Mouse (Mus musculus): ENCODE results near the gene Fabp7.
A peak's percentile ranks its signal among the peaks of the same experiment; 100 is the strongest.

Fabp7 gene

DNA sequence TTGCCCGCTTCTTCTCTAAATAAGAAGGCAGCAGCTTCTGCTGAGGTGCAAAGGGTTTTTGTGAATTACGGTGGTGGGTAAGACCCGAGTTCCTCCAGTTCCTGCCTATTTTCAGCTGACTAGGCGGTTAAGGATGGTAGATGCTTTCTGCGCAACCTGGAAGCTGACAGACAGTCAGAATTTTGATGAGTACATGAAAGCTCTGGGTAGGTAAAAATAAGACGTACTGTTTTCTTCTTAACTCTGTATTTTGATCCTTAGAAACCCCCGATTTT is at the start of gene Fabp7:
Gene Fabp7 (plus strand): TSS at position 6 of the 275 bp plus-strand sequence.
- no peak for DNase-seq

DNA sequence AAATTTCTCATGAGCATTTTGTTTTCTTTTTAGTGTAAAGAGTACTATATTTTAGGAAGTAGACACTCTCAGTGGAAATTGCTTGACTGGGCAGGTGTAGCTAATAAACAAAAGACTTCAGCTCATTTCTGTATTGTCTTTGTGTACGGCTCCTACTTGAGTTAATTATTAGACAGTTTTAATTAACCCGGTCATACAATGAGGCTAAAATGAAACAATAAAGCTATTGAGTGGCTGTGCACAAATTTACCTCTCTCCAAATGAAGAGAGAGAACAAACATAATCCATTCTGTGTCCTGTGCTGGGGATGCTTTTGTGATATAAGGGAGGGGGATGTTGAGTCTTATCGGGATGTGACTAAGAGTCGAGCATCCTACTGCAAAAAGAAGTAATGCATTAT is 43.9 kb upstream of the Fabp7 start:
- DNase-seq = no peak

DNA sequence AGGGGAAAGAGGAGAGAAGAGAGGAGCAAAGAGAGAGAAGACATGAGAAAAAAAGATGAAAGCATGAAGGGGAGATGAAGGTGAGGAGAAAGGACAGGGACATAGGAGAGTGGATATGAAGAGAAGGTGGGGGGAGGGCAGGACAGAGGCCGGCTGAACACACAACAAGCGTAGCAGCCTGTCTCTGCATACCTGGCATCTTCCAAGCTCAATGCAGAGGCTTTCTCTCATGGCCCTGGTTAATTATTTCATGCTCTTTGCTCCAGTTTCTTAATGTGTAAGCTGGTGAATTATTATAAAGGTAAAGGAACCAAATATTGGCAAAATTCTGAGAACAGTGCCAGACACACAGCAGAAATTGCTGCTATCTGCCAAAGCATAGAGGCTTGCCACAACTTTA is 43.3 kb upstream of the Fabp7 start:
- DNase-seq = no peak

DNA sequence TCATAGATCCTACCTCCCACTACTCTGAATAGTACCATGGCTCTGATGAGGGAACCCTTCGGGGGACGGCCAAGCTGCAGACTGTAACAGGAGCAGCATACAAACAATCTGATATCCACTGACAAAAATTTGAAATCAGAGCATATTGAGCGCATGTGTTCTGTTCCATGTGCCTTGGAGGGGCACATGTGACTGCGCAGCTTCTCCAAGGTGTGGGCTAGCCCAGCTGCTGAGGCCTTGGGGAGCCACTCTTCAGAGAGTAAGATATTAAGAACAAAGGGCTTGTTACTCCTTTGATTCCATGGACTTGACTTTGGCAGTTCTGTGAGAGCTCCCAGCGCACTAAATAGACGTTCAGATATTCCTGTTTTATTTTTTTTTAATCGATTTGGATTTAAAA is 41.6 kb upstream of the Fabp7 start:
- DNase-seq = no peak

DNA sequence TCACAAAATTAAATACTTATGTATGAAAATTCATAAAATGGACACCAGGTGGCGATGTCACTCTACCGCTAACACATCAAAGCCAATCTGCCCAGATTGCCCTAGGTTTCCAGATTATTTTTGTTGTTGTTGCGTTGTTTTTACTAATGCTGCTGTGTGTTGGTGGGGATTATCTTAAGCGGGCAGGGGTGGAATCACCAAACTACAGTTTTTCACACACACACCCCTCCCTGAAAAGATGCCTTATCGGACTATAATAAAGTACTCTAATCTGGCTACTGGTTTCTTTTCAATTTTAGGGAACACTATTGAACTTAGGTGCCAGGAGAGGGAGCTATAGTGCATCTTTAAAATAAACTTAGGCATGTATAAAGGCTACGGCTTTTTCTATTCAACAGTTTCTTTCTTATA is 41.1 kb upstream of the Fabp7 start:
- DNase-seq = peak; percentile 51

DNA sequence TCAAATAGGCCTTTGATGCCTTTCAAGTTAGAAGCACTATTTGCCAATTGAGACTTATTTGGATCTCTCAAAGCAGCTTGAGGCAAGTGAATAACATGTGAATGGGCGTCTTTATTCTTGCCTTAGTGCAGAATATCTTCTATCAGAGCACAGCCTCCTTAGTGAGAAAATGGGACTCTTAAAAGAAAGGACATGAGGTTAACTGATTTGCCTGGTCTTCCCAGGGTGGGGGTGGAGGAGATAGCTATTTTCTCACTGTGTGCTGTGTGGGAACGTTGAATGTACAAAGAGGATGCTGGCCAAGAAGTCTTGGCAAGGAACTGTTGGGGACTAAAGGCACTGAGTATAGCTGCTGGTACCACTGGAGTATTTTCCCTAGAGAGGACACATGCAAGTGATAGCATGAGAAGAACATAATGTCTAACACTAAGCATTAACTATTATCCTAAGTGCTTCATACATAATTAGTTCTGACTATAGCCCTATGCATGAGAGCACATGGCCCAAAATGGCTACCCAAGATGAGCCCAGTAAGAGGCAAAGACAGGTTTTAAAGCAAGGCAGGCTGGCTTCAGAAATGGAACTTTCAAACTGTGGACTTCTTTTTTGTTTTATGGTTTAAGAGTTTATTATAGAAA is 40.4 kb upstream of the Fabp7 start:
- DNase-seq = no peak

DNA sequence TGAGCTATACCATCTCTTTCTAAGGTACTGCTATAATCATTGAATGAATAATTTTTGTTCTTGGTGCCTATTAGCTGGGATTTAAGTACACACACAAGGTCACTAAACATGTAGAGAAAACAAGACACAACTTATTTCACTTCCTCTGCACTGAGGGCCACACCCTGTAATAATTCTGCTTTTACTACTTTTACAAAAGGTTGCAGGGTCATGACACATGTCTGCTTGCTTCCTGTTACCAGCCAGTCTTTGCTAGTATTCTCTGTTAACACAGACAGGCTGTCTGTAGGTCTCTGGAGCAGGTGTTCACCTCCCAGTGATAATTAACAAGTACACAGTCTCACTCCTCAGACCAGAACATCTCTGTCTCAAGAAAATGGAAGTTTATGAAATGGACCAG is 39.2 kb upstream of the Fabp7 start:
- no peak for DNase-seq

DNA sequence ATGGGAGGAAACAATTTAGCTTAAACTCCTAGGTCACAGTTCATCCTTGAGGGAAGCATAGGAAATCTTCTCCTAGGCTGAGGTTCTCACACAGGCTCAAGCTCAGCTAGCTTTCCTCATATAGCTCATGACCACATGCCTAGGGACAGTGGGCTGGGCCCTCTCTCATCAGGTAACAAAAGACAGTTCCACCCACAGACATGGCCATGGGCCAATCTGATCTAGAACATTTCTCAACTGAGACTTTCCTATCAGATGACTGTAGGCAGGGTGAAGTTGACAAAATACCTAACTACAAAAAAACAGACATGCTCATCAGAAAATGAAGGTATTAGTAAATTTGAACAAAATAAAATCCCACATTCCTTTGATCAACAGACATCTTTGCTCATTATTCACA is 37.6 kb upstream of the Fabp7 start:
- peak; percentile 6 for DNase-seq

DNA sequence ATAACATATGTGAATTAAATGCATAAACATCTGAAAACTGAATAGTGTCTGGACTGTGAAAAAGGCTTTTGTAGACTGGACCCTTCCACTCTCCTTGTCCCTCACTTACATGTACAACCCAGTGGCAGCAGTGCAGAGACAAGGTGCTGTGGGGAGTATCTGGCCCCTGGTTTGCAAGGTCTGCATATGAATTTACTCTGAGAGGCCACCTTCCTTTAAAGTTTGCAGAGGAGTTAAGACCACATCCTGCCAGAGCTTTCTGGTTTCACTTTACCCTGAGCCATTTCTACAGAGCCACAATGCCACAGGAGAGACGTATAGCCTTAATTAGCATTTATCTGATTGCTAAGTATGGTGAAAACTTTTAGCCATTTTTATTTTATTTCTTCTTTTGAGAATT is 31.3 kb upstream of the Fabp7 start:
- no peak for DNase-seq

DNA sequence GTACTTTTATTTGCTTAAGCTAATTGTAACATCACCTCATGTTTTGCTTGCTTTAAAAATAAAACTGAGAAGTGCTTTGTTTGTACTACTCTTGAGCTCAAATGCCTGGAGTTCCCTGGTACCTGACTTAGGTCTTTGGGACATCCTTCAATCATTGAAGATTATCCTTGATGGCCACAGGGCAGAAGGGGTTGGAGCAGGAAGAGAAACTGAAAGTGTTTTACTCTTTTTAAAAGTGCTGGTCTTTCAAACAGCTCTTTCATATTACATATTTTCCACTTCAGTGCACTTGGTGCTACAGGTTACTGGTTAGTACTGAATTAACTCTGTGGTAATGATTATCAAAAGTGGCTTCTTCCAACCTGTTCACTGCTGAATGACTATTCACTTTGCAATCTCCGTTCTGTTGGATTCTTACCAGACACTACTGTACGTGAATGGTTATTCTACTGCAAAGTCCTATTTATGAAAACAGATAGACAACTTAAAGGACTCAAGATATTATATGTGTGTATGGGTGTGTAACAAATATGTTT is 29.4 kb upstream of the Fabp7 start:
- no peak for DNase-seq

DNA sequence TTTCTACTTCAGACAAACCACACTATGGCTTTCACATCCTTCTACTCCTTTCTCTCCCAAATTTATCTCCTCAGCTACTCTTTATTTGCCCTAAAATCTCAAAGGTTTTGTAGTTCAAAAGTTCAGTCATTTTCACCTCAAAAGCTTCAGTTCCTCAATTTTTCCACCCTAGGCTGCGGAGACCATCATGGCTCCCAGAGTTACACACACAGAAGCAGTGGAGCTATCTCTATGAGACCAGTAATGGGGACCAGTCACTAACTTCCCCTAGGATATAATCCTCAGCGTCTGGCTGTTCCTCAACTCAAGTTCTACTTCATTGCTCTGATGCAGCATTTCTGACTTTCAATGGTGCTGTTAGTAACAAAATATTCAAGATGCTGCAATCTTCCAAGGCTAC is 25.7 kb upstream of the Fabp7 start:
- DNase-seq = no peak

DNA sequence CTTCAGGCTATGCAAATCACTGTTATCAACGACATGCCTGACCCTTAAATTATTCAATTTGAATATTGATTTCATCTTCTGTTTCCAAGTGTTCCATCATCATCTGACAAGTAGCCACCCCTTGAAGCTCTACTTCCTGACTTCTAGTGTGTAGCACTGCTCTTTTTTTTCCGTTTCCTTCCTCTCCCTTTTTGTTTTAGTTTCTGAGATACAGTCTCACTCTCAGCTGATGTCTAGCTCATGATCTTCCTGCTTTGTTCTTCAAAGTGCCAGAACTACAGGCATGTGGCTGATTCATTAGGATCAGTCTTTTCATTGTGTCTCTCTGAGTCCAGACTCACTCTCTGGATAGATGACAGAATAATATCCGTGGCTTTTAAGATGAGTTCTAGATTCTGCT is 24.0 kb upstream of the Fabp7 start:
- no peak for DNase-seq

DNA sequence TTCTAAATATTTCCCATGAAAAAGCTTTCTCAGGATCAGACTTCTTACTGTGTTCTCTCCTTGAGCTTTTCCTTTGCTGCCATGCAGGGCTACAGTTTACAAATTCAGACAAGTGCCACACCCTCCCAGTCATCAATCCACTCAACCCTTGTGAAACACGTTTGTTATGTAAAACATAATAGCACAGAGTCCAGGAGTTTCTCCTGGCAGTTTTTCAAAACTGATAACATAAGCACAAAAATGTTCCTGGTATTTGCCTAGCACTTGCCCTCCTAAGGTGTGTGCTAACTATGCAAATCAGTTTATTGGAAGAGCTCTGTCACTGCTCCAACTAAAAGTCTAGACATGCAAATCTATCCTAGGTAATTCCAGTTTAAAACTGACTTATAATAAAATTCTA is 21.6 kb upstream of the Fabp7 start:
- peak; percentile 14 for DNase-seq

DNA sequence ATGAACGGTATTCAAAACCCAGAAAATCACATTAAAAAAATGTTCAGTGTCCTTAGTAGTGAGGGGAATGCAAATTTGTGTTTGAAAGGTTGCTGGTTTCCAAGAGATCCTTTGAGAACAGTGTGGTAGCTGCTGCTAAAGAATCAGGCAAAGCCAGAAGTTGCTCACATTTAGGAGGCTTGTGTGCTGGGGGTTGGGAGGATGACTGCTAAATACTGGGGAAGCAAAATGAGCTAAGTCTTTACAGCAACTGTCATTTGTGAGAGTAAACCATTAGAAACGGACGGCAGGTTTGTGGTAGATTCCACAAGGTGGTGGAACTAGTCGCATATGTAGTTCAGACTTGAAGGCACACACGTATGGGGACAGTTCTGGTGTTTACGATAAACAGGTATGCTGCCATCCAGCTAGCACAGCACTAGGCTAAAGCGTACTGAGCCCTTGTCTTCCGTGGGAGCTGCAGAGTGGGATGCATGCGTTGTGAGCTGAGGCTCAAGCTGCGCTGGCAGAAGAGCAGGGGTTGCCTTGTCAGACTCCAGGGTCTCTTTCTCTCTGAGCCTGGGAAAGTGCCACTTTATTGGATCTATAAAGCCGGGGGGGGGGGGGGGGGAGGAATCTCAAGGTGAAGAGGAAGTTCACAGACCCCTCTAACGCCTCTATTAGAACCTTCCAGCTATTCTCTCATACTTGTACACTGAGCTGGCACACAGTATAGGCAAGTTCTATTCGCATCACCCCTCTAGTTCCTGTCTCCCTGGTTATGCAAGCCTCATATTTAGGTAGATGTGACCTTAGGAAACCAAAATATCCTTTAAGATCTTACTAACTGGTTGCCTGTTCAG is 1.2 kb upstream of the Fabp7 start:
- DNase-seq = no peak

DNA sequence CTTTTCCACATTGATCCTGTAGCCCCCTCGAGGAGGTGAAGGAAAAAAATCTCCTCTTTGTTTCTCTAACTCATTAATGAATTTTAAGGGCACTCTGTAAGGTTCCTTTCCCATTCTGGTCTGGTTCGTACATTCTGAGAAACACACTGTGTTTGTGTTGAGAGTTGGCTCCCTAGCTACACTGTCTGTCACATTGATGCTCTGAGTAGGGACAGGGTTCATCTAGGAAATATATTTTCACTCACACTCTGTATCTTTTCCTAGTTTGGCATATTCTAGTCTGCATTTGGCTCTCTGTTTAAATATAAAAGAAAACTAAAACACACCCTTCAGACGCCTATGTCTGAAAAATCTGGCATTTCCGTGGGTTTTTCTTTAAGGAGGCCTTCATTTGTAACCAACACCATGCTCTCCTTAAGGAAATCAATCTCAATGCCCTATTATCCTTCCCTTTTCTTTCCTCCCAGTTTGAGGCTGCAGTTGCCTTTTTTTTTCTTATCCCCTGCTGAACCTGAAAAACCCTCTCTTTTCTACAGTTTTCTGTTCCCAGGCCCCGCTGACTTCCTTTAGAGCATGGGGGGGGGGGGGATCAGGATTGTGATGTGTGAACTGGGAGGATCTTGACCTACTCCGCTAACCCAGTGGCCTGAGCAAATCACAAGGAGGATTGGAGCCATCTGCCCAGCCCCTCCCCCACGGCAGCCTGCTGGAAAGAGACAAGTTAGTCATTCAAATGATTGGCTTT is 378 bp upstream of the Fabp7 start:
- peak; percentile 80 for DNase-seq

DNA sequence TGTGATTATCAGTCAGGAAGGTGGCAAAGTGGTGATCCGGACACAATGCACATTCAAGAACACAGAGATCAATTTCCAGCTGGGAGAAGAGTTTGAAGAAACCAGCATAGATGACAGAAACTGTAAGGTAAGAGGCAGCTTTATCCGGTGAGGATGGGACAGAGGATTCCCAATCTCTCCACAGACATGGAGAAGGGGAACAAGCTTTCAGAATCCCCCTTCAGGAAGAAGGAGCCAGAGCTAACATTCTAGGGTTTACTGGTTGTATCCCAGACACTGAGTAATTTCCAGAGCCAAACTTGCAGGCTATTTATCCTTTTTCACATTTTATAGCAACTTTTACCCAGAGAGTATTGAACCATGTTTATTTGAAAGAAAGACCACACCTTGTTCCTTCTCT is 871 bp downstream of the Fabp7 start:
- no peak for DNase-seq

DNA sequence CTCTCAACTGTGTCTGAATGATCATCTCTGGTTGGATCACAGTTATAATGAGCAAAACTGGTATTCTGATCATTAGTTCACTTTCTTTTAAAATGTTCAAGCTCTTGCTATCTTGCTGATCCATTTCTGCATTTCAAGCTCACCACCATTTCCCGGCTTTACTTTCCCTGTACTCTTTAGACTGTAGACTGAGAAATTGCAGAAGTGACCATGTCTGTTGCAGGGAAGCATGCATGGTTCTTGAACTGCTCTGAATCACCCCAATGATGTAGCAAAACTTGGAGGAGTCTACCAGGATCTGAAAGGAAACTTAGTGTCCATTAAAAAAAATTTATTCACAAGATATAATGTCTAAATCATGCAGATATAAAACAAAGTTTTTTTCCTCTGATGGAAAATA is 8.3 kb downstream of the Fabp7 start:
- no peak for DNase-seq

DNA sequence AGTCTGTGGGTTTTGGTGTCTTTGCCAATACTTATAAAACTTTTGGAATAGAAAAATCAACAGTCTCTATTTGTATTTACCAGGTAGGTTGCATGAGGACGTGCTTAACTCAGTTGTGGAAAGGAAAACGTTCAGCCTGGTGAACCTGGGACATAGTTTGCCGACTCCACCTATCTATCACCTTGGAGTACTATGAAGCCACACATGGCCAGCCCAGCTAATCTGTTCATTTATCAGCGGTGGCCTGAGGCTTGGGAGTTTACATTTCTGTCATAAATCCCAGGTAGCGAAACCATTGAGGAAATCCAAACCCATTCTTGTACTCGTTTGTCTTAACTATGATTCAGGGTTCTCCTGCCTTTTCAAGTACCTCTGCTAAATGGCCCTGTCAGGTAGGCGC is 9.3 kb downstream of the Fabp7 start, which contains the start of gene Smpdl3a:
Gene Smpdl3a (plus strand): TSS at position 318 of the 400 bp plus-strand sequence.
- no peak for DNase-seq

DNA sequence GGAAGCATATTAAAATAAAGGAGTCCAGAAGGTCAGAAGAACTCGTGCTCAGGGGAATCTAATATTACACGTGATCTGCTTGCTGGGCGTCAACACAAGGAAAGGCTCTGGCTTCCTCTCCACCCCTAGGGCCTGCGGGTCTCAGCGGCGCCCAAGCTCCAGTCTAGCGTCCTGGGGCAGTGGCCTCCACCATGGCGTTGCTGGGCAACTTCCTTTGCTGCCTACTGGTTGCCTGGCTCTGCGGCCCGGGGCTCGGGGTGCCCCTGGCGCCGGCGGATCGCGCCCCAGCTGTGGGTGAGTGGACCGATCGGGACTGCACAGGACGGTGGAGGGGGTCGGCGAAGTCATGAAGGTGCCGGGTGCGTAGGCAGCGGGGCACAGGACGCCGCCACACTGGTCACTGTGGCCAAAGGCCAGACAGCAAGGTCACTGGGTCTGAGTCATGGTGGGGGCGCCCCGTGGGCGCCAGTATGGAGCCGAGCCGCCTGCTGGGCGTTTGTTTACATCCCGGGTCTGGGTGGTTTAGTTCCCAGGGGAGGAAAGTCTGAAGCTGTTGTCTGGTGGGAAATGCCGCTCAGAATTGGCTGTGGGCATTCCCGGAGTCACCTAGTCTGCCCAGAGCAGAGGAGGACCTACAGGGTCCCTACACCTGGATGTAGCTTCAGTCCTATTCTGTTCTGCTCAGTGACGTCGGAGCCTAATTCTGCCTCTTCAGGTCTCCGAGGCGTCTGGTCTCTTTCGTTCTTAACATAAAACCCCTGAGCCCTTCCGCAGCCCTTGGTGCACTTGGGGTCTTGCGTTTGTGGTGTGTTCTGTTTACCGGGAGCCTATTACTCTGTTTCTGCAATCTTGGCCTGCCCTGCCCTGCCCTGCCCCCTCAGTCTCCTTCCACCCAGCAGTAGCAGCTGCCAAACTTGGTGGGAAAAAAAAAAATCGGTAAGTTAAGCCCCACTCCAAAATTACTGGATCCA is 10.1 kb downstream of the Fabp7 start:
- peak; percentile 64 for DNase-seq

DNA sequence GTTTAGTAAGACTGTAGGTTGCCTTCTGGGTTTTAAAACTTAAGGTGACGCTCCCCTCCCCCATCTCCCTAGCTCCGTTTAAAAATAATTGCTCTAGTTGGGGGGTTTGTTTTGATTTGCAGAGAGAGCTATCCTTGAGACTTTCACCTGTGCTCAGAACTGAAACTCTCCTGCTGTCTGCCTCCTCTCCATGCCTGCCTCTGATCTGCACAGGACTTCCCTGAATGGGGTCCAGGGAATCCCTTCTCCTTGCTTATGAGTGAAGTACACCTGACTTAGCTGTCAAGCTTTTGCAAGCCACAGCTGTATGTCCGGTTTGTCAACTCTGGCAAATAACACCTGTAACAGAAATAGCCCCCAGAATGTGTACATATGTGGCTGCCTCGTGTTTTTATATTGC is 10.9 kb downstream of the Fabp7 start:
- no peak for DNase-seq

DNA sequence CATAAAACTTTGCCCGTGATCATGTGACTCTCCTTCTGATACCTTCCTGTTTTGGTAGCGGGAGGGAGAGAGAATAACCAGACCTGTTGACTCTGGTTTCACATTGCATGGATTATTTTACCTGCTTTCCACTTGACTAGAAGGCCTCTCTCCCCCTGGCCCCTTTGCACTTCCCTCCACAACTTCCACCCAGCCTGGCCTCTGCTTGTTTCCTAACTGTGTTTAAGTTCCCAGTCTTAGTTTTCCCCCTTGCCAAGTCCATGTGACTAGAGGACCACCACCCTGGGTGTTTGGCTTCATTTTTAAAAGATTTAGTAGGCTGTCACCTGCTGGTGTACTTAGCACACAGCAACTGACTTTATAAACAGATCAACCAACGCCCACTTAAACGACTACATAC is 11.4 kb downstream of the Fabp7 start:
- DNase-seq = peak; percentile 26

DNA sequence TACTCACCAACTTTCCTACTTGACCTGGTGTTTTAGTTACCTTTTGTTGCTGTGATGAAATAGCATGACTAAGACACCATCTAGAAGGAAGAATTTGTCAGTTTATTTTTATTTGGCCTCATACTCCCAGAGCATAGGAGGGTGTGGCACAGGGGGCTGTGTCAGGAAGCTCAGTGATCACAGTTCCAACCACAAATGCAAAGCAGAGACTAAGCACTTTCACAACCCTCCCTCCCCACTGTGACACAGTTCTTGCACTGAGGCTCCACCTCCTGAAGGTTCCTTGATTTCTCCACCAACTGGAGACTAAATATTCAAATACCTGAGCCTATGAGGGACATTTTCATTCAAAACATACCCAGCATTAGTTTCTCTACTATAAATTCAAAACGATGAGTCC is 14.8 kb downstream of the Fabp7 start:
- no peak for DNase-seq

DNA sequence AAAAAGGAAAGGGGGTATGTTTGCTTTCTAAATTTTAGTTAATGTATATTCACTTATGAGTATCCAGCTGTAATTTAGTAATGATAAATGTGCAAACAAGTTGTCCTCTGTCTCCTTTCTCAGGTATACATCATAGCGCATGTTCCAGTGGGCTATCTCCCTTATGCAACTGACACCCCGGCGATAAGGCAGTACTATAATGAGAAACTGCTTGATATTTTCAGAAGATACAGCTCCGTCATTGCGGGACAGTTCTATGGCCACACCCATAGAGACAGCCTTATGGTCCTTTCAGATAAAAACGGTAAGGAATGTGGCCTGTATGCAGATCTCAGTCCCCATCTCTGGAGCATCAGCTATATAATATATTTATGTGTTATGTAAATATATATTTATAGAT is 23.1 kb downstream of the Fabp7 start:
- no peak for DNase-seq

Data from lung, postnatal 10 days (tissue).